Mouse (Mus musculus) heart, embryonic 11.5 days (tissue): ENCODE results near the gene Fam120c. TPM values are rescaled to one million over a fixed set of nuclear protein-coding genes. Genes with fewer than 3 reads are reported as not detected.
"Not testable (repeated sequence)": the region's sequence is repeated elsewhere in the genome, so short reads cannot be mapped to it uniquely, and the experiment has no call there.

ENCODE experiments used
- ATAC-seq: fragments of 200-750 bp; cut with Nextera tagmentation; replicated peaks from 2 replicates; pipeline ENCODE4 v1.8.0; 2017; ENCODE audit warnings: moderate library complexity; ENCODE audit not compliant: insufficient number of reproducible peaks, low FRiP score, low TSS enrichment
- H3K27ac ChIP-seq: fragments of 300-500 bp; sonication (generic); 2 replicates; pipeline ENCODE4 v1.5.1; 2014; ENCODE audit warnings: mild to moderate bottlenecking, low read depth, low read length
- H3K27me3 ChIP-seq: fragments of 300-500 bp; sonication (generic); 2 replicates; pipeline ENCODE4 v1.6.1; 2014; ENCODE audit warnings: mild to moderate bottlenecking, low read length, mixed read lengths; ENCODE audit not compliant: control insufficient read depth, insufficient read depth
- H3K36me3 ChIP-seq: fragments of 300-500 bp; sonication (generic); 2 replicates; pipeline ENCODE4 v1.6.1; 2014; ENCODE audit warnings: mild to moderate bottlenecking, low read length, moderate library complexity, mixed read lengths; ENCODE audit not compliant: control insufficient read depth, insufficient read depth
- H3K4me1 ChIP-seq: fragments of 300-500 bp; sonication (generic); 2 replicates; pipeline ENCODE4 v1.6.1; 2014; ENCODE audit warnings: low read length; ENCODE audit not compliant: control insufficient read depth, insufficient read depth
- H3K4me2 ChIP-seq: fragments of 300-500 bp; sonication (generic); 2 replicates; pipeline ENCODE4 v1.6.1; 2014; ENCODE audit warnings: mild to moderate bottlenecking, moderate library complexity
- H3K4me3 ChIP-seq: fragments of 300-500 bp; sonication (generic); 2 replicates; pipeline ENCODE4 v1.5.1; 2014; ENCODE audit warnings: low read depth, low read length
- H3K9ac ChIP-seq: fragments of 300-500 bp; sonication (generic); 2 replicates; pipeline ENCODE4 v1.6.1; 2014; ENCODE audit warnings: mild to moderate bottlenecking, low read depth, low read length, moderate library complexity
- H3K9me3 ChIP-seq: fragments of 300-500 bp; sonication (generic); replicated peaks from 2 replicates; pipeline ENCODE4 v1.6.1; 2016; ENCODE audit warnings: low read length; ENCODE audit not compliant: control insufficient read depth
- WGBS: fragments of 180-500 bp; shearing (Covaris S2); extraction: QIAGEN DNeasy Blood & Tissue Kit; methylation state at CpG from one replicate; pipeline ENCODE4 v1.1.7; 2014; ENCODE audit not compliant: insufficient replicate concordance; 5-methylcytosine and 5-hydroxymethylcytosine counted together
- polyA plus RNA-seq: library from polyadenylated mRNA; unstranded; fragments of >200 nt; fragmentation: Nextera tagmentation; extraction: Ambion mirVana; gene quantifications from 2 replicates; pipeline ENCODE4 v1.2.1, GENCODE M21; 2014

Gene Fam120c
- polyA plus RNA-seq, 1 experiment from 2014 or later = 4.1 TPM

DNA sequence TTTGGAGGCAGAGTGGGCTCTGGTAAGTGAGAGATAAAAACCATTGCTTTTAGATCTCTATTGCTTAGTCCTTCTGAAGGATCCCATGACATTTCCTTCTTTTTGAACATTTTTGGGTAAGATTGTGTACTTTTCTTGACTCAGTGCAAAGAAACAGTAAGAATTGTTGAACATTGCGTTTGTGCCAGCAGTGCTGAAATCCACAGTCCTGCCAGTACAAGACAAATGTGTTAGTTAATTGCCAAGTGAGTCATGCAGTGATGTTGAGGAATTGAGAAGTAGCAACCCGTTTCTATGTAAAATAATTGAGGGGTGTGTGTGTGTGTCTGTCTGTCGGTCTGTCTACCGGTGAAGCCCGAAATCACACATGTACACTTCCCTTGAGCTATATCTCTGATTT, 5.3 kb downstream of the Fam120c start:
- no peak for ATAC-seq
- H3K27ac ChIP-seq = no peak overlapping the region
- no peaks in the 10 kb centered on the region for H3K36me3 ChIP-seq
- H3K9ac ChIP-seq = no peak overlapping the region
- 84% methylated on average over 5 of the region's 5 CpGs for WGBS
- no peaks in the 10 kb centered on the region for H3K9me3 ChIP-seq
- H3K4me1 ChIP-seq = no peaks in the 10 kb centered on the region
- peaks cover 4% of the 10 kb centered on the region; the same call in 1 of the 2 replicates for H3K27me3 ChIP-seq
- H3K4me2 ChIP-seq = no peak overlapping the region
- H3K4me3 ChIP-seq = no peak overlapping the region

DNA sequence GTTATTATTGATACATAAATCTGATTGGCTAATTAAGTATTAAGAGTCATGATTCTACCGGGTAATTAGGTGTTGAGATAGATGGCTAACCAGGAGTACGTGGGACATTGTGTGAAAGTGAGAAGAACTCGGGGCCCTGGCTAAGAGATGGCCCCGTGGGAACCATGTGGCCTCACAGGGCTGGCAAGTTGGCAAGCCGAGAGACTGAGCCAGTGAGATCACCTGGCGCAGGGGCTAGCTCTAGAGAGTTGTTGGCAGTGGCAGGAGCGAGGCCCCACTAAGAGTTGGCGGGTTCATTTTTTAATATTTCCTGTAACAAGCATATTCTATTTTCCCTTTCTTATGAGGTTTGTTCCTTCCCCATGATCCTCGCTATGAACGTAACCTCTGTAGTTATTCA, 74.8 kb downstream of the Fam120c start:
- WGBS = 82% methylated on average over 10 of the region's 10 CpGs
- no peaks in the 10 kb centered on the region for H3K4me1 ChIP-seq

DNA sequence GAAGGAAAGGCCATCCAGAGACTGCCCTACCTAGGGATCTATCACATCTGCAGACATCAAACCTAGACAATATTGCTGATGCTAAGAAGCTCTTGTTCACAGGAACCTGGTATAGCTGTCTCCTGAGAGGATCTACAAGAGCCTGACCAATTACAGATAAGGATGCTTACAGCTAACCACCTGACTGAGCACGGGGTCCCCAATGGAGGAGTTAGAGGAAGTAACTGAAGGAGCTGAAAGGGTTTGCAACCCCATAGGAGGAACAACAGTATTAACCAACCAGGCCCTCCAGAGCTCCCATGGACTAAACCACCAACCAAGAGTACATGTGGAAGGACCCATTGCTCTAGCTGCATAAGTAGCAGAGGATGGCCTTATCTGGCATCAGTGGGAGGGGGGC, 76.8 kb downstream of the Fam120c start:
- H3K4me3 ChIP-seq = no peak overlapping the region
- WGBS = 96% methylated on average over 1 of the region's 1 CpGs
- ATAC-seq = no peak
- H3K4me1 ChIP-seq = no peaks in the 10 kb centered on the region
- no peak overlapping the region for H3K4me2 ChIP-seq
- H3K9me3 ChIP-seq = no peaks in the 10 kb centered on the region
- no peak overlapping the region for H3K9ac ChIP-seq
- H3K27ac ChIP-seq = no peak overlapping the region
- no peaks in the 10 kb centered on the region for H3K36me3 ChIP-seq
- no peaks in the 10 kb centered on the region for H3K27me3 ChIP-seq

More for the DNA sequence above, 74.8 kb downstream of the Fam120c start:
- H3K27ac ChIP-seq = no peak overlapping the region
- no peaks in the 10 kb centered on the region for H3K36me3 ChIP-seq
- no peak overlapping the region for H3K4me3 ChIP-seq
- no peaks in the 10 kb centered on the region for H3K9me3 ChIP-seq
- no peaks in the 10 kb centered on the region for H3K27me3 ChIP-seq
- no peak overlapping the region for H3K4me2 ChIP-seq
- ATAC-seq = no peak
- no peak overlapping the region for H3K9ac ChIP-seq

DNA sequence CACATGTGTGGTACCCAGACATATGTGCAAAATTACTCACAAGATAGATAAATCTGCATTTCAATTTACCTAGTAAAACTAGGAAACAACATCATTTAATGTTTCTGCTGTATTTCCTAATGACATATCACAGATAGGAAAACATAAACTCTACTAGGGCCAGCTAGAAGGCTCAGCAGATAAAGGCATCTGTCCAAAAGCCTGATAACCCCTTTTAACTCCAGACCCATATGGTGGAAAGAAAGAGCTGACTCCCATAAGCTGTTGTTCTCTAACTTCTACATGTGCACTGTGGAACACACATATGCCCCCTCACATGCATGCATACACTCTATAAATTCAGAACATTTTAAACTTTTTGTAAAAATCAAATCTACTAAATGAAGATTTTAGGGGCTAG, 99.7 kb downstream of the Fam120c start:
- no peaks in the 10 kb centered on the region for H3K9me3 ChIP-seq
- H3K4me3 ChIP-seq = no peak overlapping the region
- H3K27ac ChIP-seq = no peak overlapping the region
- no peaks in the 10 kb centered on the region for H3K27me3 ChIP-seq
- no peak overlapping the region for H3K9ac ChIP-seq
- no peak for ATAC-seq
- no peaks in the 10 kb centered on the region for H3K4me1 ChIP-seq
- no peaks in the 10 kb centered on the region for H3K36me3 ChIP-seq
- H3K4me2 ChIP-seq = no peak overlapping the region

DNA sequence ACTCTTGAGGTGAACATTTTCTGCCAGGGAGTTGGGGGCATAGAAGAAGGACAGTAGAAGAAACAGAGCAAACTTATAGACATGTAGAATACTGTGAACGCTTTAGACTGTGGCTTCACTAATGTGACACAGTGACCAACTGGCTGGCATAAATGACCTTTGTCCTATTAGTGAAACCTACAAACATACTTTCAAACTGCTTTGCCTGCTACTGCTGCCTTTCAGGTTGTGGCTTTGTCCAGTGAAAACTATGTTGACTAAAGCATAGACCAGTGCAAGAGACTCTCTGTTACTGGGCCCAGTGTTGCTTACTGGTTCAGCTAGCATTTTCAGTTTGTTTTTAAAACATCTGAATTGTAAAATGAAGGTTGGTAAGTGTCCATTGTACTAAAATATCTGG, 100.2 kb downstream of the Fam120c start:
- Histone ChIP-seq H3K27ac (no peak overlapping the region), H3K9ac (no peak overlapping the region), H3K4me1 (no peaks in the 10 kb centered on the region), H3K36me3 (no peaks in the 10 kb centered on the region), H3K4me2 (no peak overlapping the region), H3K27me3 (no peaks in the 10 kb centered on the region), H3K4me3 (no peak overlapping the region), H3K9me3 (no peaks in the 10 kb centered on the region)
- 77% methylated on average over 1 of the region's 1 CpGs for WGBS
- ATAC-seq = no peak

DNA sequence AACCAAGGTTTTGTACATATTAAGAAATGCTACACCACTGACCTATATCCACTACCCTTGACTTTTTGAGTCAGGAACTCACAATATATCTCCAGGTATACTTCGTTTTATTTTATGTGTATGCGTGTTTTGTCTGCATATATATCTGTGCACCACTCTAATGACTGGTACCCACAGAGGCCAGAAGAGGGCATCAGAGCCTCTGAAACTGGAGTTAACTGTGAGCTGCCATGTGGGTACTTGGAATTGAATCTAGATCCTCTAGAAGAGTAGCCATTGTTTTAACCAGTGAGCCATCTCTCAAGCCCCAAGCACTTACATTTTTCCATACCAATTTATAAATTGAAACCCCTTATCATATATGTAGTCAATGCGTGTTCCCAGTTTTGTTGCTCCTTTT, 144.2 kb downstream of the Fam120c start:
- no peaks in the 10 kb centered on the region for H3K36me3 ChIP-seq
- H3K9ac ChIP-seq = no peak overlapping the region
- no peak overlapping the region for H3K4me2 ChIP-seq
- ATAC-seq = no peak
- H3K9me3 ChIP-seq = no peaks in the 10 kb centered on the region
- H3K4me3 ChIP-seq = no peak overlapping the region
- no peak overlapping the region for H3K27ac ChIP-seq
- 84% methylated on average over 3 of the region's 3 CpGs for WGBS
- no peaks in the 10 kb centered on the region for H3K27me3 ChIP-seq
- H3K4me1 ChIP-seq = no peaks in the 10 kb centered on the region

DNA sequence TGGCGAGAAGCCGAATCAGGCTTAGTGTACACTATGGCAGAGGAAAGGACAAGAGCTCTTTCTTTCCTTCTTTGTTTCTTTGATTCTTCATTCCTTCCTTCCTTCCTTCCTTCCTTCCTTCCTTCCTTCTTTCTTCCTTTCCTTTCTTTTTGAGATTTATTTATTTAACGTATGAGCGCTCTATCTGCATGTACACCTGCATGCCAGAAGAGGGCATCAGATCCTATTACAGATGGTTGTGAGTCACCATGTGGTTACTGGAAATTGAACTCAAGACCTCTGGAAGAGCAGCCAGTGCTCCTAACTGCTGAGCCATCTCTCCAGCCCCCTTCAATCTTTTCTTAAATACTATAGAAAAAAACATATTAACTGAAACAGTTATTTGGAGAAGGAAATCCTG, 149.3 kb downstream of the Fam120c start:
- not testable (repeated sequence) for H3K4me2 ChIP-seq, H3K27ac ChIP-seq, H3K9me3 ChIP-seq, H3K9ac ChIP-seq, H3K4me1 ChIP-seq, H3K27me3 ChIP-seq, H3K36me3 ChIP-seq, ATAC-seq, H3K4me3 ChIP-seq
- WGBS = 83% methylated on average over 4 of the region's 4 CpGs

DNA sequence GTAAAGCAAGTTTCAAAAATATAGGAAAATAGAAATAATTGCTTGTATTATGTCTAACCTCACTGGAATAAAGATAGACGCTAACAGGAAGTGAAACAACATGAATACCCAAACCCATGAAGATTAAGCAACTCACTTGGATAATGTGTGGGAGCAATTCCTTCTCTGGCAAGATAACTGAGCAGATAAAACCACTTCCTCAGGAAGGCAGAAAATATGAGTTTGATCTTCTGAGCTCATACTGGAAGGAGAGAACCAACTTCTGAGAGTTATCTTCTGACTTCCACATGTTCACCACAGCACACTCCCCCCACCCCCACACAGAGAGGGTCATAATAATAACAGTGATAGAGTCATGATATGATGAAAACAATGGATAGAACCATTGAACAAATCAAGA, 152.6 kb downstream of the Fam120c start:
- Histone ChIP-seq H3K4me1 (no peaks in the 10 kb centered on the region), H3K36me3 (no peaks in the 10 kb centered on the region), H3K27ac (no peak overlapping the region), H3K4me2 (no peak overlapping the region), H3K9ac (no peak overlapping the region), H3K9me3 (no peaks in the 10 kb centered on the region), H3K4me3 (no peak overlapping the region), H3K27me3 (no peaks in the 10 kb centered on the region)
- no peak for ATAC-seq
- WGBS = 81% methylated on average over 1 of the region's 1 CpGs

DNA sequence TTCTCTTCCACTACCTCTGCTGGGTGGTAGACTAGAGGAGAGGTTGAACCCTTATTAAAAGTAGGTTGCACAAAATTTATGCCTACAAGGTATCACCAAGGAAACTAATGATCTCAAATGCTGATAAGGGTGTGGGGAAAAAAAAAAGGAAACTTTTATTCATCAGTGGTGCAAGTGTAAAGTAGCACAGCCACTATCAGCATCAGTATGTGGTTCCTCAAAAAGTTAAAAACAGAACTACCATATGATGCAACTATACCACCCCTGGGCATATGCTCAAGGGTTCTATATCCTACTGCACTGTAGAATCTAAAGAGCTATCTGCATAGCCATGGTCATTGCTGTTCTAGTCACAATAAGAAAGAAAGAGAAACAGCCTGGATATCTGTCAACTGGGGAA, 164.6 kb downstream of the Fam120c start:
- Histone ChIP-seq H3K4me3 (no peak overlapping the region), H3K27me3 (no peaks in the 10 kb centered on the region), H3K4me1 (no peaks in the 10 kb centered on the region), H3K4me2 (no peak overlapping the region), H3K27ac (no peak overlapping the region), H3K36me3 (no peaks in the 10 kb centered on the region), H3K9ac (no peak overlapping the region), H3K9me3 (no peaks in the 10 kb centered on the region)
- ATAC-seq = no peak
